Mouse (Mus musculus): ENCODE measurements at regions not wholly inside any gene's neighbourhood (a gene's known extent, or its start where the extent isn't known, plus 50 kb on each side); places are given as distances from the start of the nearest gene placed in this dataset.

DNA sequence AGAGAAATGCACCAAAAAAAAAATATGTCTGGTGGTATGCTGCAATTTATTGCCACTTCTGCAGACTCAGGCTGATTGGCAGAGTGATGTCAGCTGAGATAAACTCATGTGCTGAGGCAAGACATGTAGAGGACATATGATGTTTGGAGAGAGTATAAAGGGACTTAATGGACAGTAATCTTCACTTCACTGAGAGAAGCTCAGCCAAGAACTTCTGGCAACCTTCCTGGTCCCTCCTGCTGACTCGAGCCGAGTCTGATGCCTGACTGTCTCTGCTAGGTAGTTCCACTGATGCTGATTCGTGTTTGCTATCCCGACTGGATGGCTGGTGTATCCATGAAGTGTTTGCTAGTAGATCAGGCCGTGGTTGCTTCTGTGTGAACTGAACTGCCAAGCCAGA, 354.7 kb upstream of the Meis1 start:
- TF ChIP-seq CTCF (conservative IDR thresholded peaks at IDR 0.05; ENCODE audit: insufficient read depth, insufficient read length, low read depth, low read length) (no peak), POLR2A (IDR thresholded peaks at IDR 0.05; ENCODE audit: low read depth, low read length) (no peak)

Measured in kidney, adult 2 months (tissue).